Mouse (Mus musculus) heart, adult 8-10 months (tissue): ENCODE measurements around the gene Ascc1. TPM values are rescaled to one million over a fixed set of nuclear protein-coding genes. Genes with fewer than 3 reads are reported as not detected.

ENCODE experiments used
- DNase-seq: peaks from one replicate; pipeline ENCODE4 v3.0.0; 2022; ENCODE audit warnings: low spot score
- total RNA-seq, 4 experiments: library from RNA; stranded (reverse); gene quantifications; 2 replicates each; pipeline ENCODE4 v1.2.4; 2022

Ascc1 gene
- total RNA-seq, 4 experiments from 2014 or later: 22.3 to 26.7 (median 24.4) TPM

GRCm38 (mm10) chr10:60019299-60019698 lies 16.7 kb downstream of the Ascc1 start:
- no peak for DNase-seq

GRCm38 (mm10) chr10:60023751-60024150 lies 21.1 kb downstream of the Ascc1 start:
- no peak for DNase-seq

GRCm38 (mm10) chr10:60026759-60027395 lies 24.3 kb downstream of the Ascc1 start:
- DNase-seq: no peak

GRCm38 (mm10) chr10:60027619-60028084 lies 25.0 kb downstream of the Ascc1 start:
- no peak for DNase-seq

- no peak for DNase-seq
Observed at GRCm38 (mm10) chr10:60028181-60028580, 25.6 kb downstream of the Ascc1 start.

- DNase-seq: no peak
Observed at GRCm38 (mm10) chr10:60028979-60029378, 26.4 kb downstream of the Ascc1 start.

GRCm38 (mm10) chr10:60029387-60029786 lies 26.8 kb downstream of the Ascc1 start:
- no peak for DNase-seq

GRCm38 (mm10) chr10:60031562-60031961 lies 29.0 kb downstream of the Ascc1 start:
- DNase-seq: no peak

- DNase-seq: no peak
Observed at GRCm38 (mm10) chr10:60031985-60032384, 29.4 kb downstream of the Ascc1 start.

GRCm38 (mm10) chr10:60032622-60033021 lies 30.0 kb downstream of the Ascc1 start:
- no peak for DNase-seq

- DNase-seq: no peak
Observed at GRCm38 (mm10) chr10:60033064-60033463, 30.5 kb downstream of the Ascc1 start.

GRCm38 (mm10) chr10:60034621-60035020 lies 32.0 kb downstream of the Ascc1 start:
- DNase-seq: no peak

GRCm38 (mm10) chr10:60035744-60036143 lies 33.1 kb downstream of the Ascc1 start:
- no peak for DNase-seq

- no peak for DNase-seq
Observed at GRCm38 (mm10) chr10:60042350-60042922, 39.8 kb downstream of the Ascc1 start.

GRCm38 (mm10) chr10:60046696-60047095 lies 44.1 kb downstream of the Ascc1 start:
- DNase-seq: peak; percentile 14

- no peak for DNase-seq
Observed at GRCm38 (mm10) chr10:60050581-60050980, 48.0 kb downstream of the Ascc1 start.

GRCm38 (mm10) chr10:60053073-60053472 lies 50.5 kb downstream of the Ascc1 start:
- DNase-seq: no peak

GRCm38 (mm10) chr10:60062173-60062572 lies 59.6 kb downstream of the Ascc1 start:
- DNase-seq: no peak

- DNase-seq: no peak
Observed at GRCm38 (mm10) chr10:60062931-60063330, 60.3 kb downstream of the Ascc1 start.

GRCm38 (mm10) chr10:60066524-60066923 lies 63.9 kb downstream of the Ascc1 start:
- peak; percentile 25 for DNase-seq

GRCm38 (mm10) chr10:60075159-60075558 lies 72.6 kb downstream of the Ascc1 start:
- DNase-seq: no peak

- DNase-seq: no peak
Observed at GRCm38 (mm10) chr10:60077226-60077625, 74.6 kb downstream of the Ascc1 start.

GRCm38 (mm10) chr10:60077736-60078560 lies 75.3 kb downstream of the Ascc1 start:
- DNase-seq: no peak
